Mouse (Mus musculus): ENCODE results near the gene Arhgef7.

DNA sequence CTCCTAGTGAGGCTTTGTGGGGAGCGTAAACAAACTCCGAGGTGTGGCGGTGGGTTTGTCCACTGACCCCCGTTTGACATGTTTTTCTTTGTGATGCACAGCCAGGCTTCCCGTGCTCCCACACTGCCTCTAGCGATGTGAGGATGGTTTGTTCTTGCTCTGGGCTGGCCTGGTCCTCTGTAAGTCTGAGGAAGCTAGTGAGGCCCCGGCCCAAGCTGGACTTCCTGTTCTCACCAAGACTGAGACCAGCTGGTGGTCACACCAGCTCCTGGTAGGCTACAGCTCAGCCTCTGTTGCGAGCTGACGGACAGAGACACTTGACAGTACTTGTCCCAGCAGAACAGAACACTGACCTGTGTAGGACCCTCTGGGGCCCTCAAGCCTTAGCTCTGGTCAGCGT lies 16.1 kb downstream of the Arhgef7 start:
- no peak for TF ChIP-seq CTCF (IDR thresholded peaks at IDR 0.05)
- TF ChIP-seq POLR2A (IDR thresholded peaks at IDR 0.05; ENCODE audit: insufficient read depth, low read depth, low read length): no peak
